Mouse (Mus musculus) inflammation-experienced regulatory T-cells (primary cell): ENCODE data around the gene Mxi1. TPM values are rescaled to one million over a fixed set of nuclear protein-coding genes. Genes with fewer than 3 reads are reported as not detected.

Experiments used
- polyA plus RNA-seq, 2 experiments: library from polyadenylated mRNA; unstranded; fragments of 100-300 nt; shearing (Covaris generic); gene quantifications; one replicate each; pipeline ENCODE4 v1.2.1; 2017

Mxi1 gene
- 10 to 100 TPM; 30.3 to 31.5 TPM for polyA plus RNA-seq

DNA sequence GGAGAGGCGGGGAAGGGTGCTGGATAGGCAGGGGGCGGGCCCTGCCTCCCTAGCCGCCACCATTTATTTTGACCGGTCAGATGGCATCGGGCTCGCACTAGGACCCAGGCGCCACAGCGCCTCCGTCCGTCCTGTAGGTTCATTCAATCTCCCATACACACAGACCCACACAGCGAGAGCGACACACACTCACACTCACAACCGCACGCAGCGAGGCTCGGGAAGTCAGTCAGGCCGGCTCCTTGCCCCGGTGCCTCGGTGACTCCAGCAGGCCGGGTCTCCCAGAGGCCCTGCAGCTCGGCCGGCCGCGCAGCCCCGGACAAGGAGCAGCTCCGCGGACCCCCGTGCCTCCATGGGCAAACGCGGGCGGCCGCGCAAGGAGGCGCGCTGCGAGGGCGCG lies at the start of gene Mxi1:
Gene Mxi1 (plus strand): TSS at position 171 of the 400 bp plus-strand sequence.

GRCm38 (mm10) chr19:53371666-53372065 lies 61.3 kb downstream of the Mxi1 start, which contains the start of gene Gm10197:
TSS of gene Gm10197 (minus strand) at chr19:53371766.

GRCm38 (mm10) chr19:53390495-53391007 lies 80.2 kb downstream of the Mxi1 start, which contains the start of gene Smndc1:
TSS of gene Smndc1 (minus strand) at chr19:53390578.

Other genes with a start within 250 kb of the Mxi1 start
- 100 to 1,000 TPM; 156 to 256 TPM for gene Add3, start 170.1 kb upstream of the Mxi1 start, polyA plus RNA-seq
- gene Gm10197, start 61.2 kb downstream of the Mxi1 start, polyA plus RNA-seq = 1 to 10 TPM in 1 of 2 experiments, not detected in 1; 1.5 TPM
- gene Smndc1, start 80.1 kb downstream of the Mxi1 start, polyA plus RNA-seq = 10 to 100 TPM; 67.3 to 78.7 TPM
- 10 to 100 TPM; 57.9 to 67.9 TPM for gene Dusp5, start 218.6 kb downstream of the Mxi1 start, polyA plus RNA-seq